Mouse (Mus musculus): ENCODE data around the gene Ano6. TPM values are rescaled to one million over a fixed set of nuclear protein-coding genes. Genes with fewer than 3 reads are reported as not detected.
A peak's percentile ranks its signal among the peaks of the same experiment; 100 is the strongest.

Gene Ano6
- polyA plus RNA-seq, 1 experiment, result 104 TPM

DNA sequence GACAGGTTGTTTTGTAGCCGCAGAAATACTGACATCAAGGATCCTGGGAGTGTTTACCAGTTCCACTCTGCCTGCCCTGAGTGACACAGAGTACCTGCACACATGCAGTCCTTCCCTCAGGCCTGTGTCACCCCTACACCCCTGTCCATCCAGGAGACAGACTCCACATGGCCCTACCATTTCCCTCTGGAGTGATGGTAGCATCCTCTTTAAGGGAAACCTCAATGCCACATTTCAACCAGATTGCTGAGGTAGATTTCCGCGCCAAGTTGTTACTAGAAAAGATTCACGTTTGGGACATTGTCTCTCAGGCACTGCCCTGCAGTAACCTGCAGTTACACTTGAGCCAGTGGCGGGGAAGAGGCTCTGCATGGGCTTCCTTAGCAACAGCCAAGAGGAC is 97.9 kb downstream of the Ano6 start:
- Histone ChIP-seq H3K4me1 (replicated peaks; ENCODE audit: control insufficient read depth, insufficient read depth, low read length) (peaks cover 11% of the 10 kb centered on the region), H3K36me3 (ENCODE audit: control insufficient read depth, insufficient read depth, low read length) (no peaks in the 10 kb centered on the region), H3K27me3 (ENCODE audit: control insufficient read depth, insufficient read depth, low read length) (no peaks in the 10 kb centered on the region), H3K27ac (ENCODE audit: control insufficient read depth, insufficient read depth, low read length) (no peak overlapping the region), H3K4me3 (ENCODE audit: control insufficient read depth, insufficient read depth, low read length) (no peak overlapping the region)
- WGBS, result 94% methylated on average over 5 of the region's 5 CpGs
- TF ChIP-seq CTCF (IDR thresholded peaks at IDR 0.05; ENCODE audit: borderline replicate concordance, control insufficient read depth, extremely low read depth, insufficient read depth, low read length, poor library complexity), result no peak
- no peak for TF ChIP-seq POLR2A (IDR thresholded peaks at IDR 0.05; ENCODE audit: control insufficient read depth, extremely low read depth, insufficient read depth, low read length, poor library complexity)
- no peak for DNase-seq

GRCm38 (mm10) chr15:95890368-95890767 is 99.7 kb downstream of the Ano6 start:
- peak; percentile 34 for DNase-seq
- peaks cover 9% of the 10 kb centered on the region; the same call in 1 of the 2 replicates for H3K4me1 ChIP-seq (replicated peaks; ENCODE audit: control insufficient read depth, insufficient read depth, low read length)
- H3K27ac ChIP-seq (ENCODE audit: control insufficient read depth, insufficient read depth, low read length), result no peak overlapping the region
- H3K4me3 ChIP-seq (ENCODE audit: control insufficient read depth, insufficient read depth, low read length), result no peak overlapping the region
- TF ChIP-seq POLR2A (IDR thresholded peaks at IDR 0.05; ENCODE audit: control insufficient read depth, extremely low read depth, insufficient read depth, low read length, poor library complexity), result no peak
- no peak for TF ChIP-seq CTCF (IDR thresholded peaks at IDR 0.05; ENCODE audit: borderline replicate concordance, control insufficient read depth, extremely low read depth, insufficient read depth, low read length, poor library complexity)
- H3K36me3 ChIP-seq (ENCODE audit: control insufficient read depth, insufficient read depth, low read length), result peaks cover 15% of the 10 kb centered on the region
- no peaks in the 10 kb centered on the region for H3K27me3 ChIP-seq (ENCODE audit: control insufficient read depth, insufficient read depth, low read length)
- 74% methylated on average over 5 of the region's 5 CpGs for WGBS

DNA sequence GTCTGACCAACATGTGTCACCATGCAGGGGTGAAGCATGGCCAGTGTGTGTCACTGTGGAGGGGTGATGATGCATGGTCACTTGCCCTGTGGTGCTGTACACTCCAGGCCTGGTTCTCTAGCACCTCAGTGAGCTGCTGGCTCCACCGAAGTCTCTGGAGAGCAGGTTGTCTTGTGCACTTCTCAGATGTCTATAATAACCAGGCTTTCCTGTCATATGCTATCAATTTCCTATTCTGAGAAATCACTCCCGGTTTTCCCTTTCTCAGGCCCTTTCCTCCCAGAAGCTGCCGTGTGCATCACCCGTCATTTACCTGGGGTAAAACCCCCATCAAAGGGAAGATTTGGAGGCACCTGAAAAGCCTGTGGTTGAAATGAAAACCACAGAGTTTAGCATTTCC is 101.5 kb downstream of the Ano6 start:
- Histone ChIP-seq H3K36me3 (ENCODE audit: control insufficient read depth, insufficient read depth, low read length) (peaks cover 29% of the 10 kb centered on the region), H3K4me1 (replicated peaks; ENCODE audit: control insufficient read depth, insufficient read depth, low read length) (peaks cover 9% of the 10 kb centered on the region; the same call in 1 of the 2 replicates), H3K27me3 (ENCODE audit: control insufficient read depth, insufficient read depth, low read length) (no peaks in the 10 kb centered on the region), H3K4me3 (ENCODE audit: control insufficient read depth, insufficient read depth, low read length) (no peak overlapping the region), H3K27ac (ENCODE audit: control insufficient read depth, insufficient read depth, low read length) (no peak overlapping the region)
- no peak for DNase-seq
- TF ChIP-seq POLR2A (IDR thresholded peaks at IDR 0.05; ENCODE audit: control insufficient read depth, extremely low read depth, insufficient read depth, low read length, poor library complexity) (no peak), CTCF (IDR thresholded peaks at IDR 0.05; ENCODE audit: borderline replicate concordance, control insufficient read depth, extremely low read depth, insufficient read depth, low read length, poor library complexity) (no peak)
- 30% methylated on average over 4 of the region's 4 CpGs for WGBS

GRCm38 (mm10) chr15:95892929-95893328 is 102.3 kb downstream of the Ano6 start:
- Histone ChIP-seq H3K4me3 (ENCODE audit: control insufficient read depth, insufficient read depth, low read length) (no peak overlapping the region), H3K4me1 (replicated peaks; ENCODE audit: control insufficient read depth, insufficient read depth, low read length) (peaks cover 9% of the 10 kb centered on the region; the same call in 1 of the 2 replicates), H3K27ac (ENCODE audit: control insufficient read depth, insufficient read depth, low read length) (no peak overlapping the region), H3K36me3 (ENCODE audit: control insufficient read depth, insufficient read depth, low read length) (peaks cover 35% of the 10 kb centered on the region), H3K27me3 (ENCODE audit: control insufficient read depth, insufficient read depth, low read length) (no peaks in the 10 kb centered on the region)
- no peak for TF ChIP-seq POLR2A (IDR thresholded peaks at IDR 0.05; ENCODE audit: control insufficient read depth, extremely low read depth, insufficient read depth, low read length, poor library complexity)
- TF ChIP-seq CTCF (IDR thresholded peaks at IDR 0.05; ENCODE audit: borderline replicate concordance, control insufficient read depth, extremely low read depth, insufficient read depth, low read length, poor library complexity), result no peak
- DNase-seq, result no peak
- WGBS, result 48% methylated on average over 10 of the region's 10 CpGs

DNA sequence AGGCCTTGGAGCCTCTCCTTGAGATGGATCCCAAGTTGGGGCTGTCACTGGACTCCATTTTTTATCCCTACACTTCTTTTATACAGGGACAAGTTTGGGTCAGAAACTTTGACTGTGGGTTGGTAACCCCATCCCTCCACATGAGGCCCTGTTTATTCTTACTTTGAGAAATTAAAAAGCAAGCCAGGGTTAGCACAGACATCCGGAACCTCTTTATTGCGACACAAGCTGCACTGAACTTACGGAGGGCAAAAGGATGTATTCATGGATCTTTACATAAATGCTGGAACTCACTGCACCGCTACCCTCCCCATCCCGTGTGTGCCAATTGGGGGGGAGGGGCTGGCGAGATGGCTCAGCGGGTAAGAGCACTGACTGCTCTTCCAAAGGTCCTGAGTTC is 105.1 kb downstream of the Ano6 start:
- over 99% methylated on average over 7 of the region's 7 CpGs for WGBS
- no peak overlapping the region for H3K27ac ChIP-seq (ENCODE audit: control insufficient read depth, insufficient read depth, low read length)
- H3K27me3 ChIP-seq (ENCODE audit: control insufficient read depth, insufficient read depth, low read length), result no peaks in the 10 kb centered on the region
- TF ChIP-seq POLR2A (IDR thresholded peaks at IDR 0.05; ENCODE audit: control insufficient read depth, extremely low read depth, insufficient read depth, low read length, poor library complexity) (no peak), CTCF (IDR thresholded peaks at IDR 0.05; ENCODE audit: borderline replicate concordance, control insufficient read depth, extremely low read depth, insufficient read depth, low read length, poor library complexity) (no peak)
- DNase-seq, result no peak
- no peak overlapping the region for H3K4me3 ChIP-seq (ENCODE audit: control insufficient read depth, insufficient read depth, low read length)
- peaks cover 9% of the 10 kb centered on the region; the same call in 1 of the 2 replicates for H3K4me1 ChIP-seq (replicated peaks; ENCODE audit: control insufficient read depth, insufficient read depth, low read length)
- H3K36me3 ChIP-seq (ENCODE audit: control insufficient read depth, insufficient read depth, low read length), result peaks cover 35% of the 10 kb centered on the region

DNA sequence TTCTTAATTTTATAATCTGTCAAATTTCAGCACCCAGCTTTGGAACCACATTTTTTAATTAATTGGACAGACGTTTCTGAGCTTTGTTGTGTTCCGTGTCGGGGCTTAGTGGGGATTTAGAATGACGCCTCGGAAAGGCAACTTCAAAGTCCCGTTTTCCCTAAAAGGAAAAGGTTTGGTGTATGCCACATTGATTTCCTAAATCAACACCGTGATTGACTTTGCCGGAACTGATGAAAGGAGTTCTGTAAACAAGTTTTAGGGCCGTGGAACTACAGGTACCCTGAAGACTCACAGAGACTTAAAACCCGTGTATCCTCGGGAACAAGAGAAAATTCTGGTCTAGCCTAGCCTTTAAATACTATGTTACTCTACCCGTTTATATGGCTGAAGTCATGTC is 107.0 kb downstream of the Ano6 start:
- DNase-seq, result no peak
- H3K27ac ChIP-seq (ENCODE audit: control insufficient read depth, insufficient read depth, low read length), result no peak overlapping the region
- WGBS, result 95% methylated on average over 12 of the region's 12 CpGs
- H3K4me3 ChIP-seq (ENCODE audit: control insufficient read depth, insufficient read depth, low read length), result no peak overlapping the region
- no peaks in the 10 kb centered on the region for H3K27me3 ChIP-seq (ENCODE audit: control insufficient read depth, insufficient read depth, low read length)
- H3K36me3 ChIP-seq (ENCODE audit: control insufficient read depth, insufficient read depth, low read length), result peaks cover 35% of the 10 kb centered on the region
- H3K4me1 ChIP-seq (replicated peaks; ENCODE audit: control insufficient read depth, insufficient read depth, low read length), result 0 out of 2 replicates have a peak, but pooled peaks cover 3% of the 10 kb centered on the region
- no peak for TF ChIP-seq CTCF (IDR thresholded peaks at IDR 0.05; ENCODE audit: borderline replicate concordance, control insufficient read depth, extremely low read depth, insufficient read depth, low read length, poor library complexity)
- no peak for TF ChIP-seq POLR2A (IDR thresholded peaks at IDR 0.05; ENCODE audit: control insufficient read depth, extremely low read depth, insufficient read depth, low read length, poor library complexity)

DNA sequence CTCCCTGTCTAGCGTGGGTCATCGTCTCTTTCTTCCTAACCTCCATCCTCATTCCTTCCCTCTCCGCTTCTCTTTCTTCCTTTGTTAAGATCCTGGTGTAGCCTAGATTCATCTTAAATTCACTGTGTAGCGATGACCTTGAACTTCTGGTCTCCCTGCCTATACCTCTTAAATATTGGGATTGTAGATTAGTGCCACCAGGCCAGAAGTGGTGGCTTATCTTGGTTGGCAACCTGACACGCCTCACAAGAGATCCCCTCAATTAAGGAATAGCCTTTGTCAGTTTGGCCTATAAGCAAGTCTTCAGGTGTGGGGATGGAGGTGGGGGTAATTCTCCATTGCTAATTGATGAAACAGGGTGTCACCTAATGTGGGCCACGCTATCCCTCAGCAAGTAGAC is 107.8 kb downstream of the Ano6 start:
- WGBS, result 99% methylated on average over 6 of the region's 6 CpGs
- H3K4me3 ChIP-seq (ENCODE audit: control insufficient read depth, insufficient read depth, low read length), result no peak overlapping the region
- peaks cover 35% of the 10 kb centered on the region for H3K36me3 ChIP-seq (ENCODE audit: control insufficient read depth, insufficient read depth, low read length)
- no peaks in the 10 kb centered on the region for H3K4me1 ChIP-seq (replicated peaks; ENCODE audit: control insufficient read depth, insufficient read depth, low read length)
- H3K27me3 ChIP-seq (ENCODE audit: control insufficient read depth, insufficient read depth, low read length), result no peaks in the 10 kb centered on the region
- TF ChIP-seq POLR2A (IDR thresholded peaks at IDR 0.05; ENCODE audit: control insufficient read depth, extremely low read depth, insufficient read depth, low read length, poor library complexity), result no peak
- DNase-seq, result no peak
- H3K27ac ChIP-seq (ENCODE audit: control insufficient read depth, insufficient read depth, low read length), result no peak overlapping the region

Measured in thymus, adult 2 months (tissue).